Mouse (Mus musculus) olfactory bulb, adult 2 months (tissue): ENCODE measurements around the gene Aldob. TPM values are rescaled to one million over a fixed set of nuclear protein-coding genes. Genes with fewer than 3 reads are reported as not detected.

ENCODE experiments used
- H3K27ac ChIP-seq: fragments of 200-500 bp; 2 replicates; pipeline ENCODE4 v1.5.1; 2012; ENCODE audit warnings: low read depth, low read length; ENCODE audit not compliant: insufficient read depth
- H3K4me1 ChIP-seq: fragments of 200-500 bp; 2 replicates; pipeline ENCODE4 v1.6.1; 2012; ENCODE audit warnings: low read length; ENCODE audit not compliant: control insufficient read depth, insufficient read depth
- H3K4me3 ChIP-seq: fragments of 200-500 bp; 2 replicates; pipeline ENCODE4 v1.5.1; 2012; ENCODE audit warnings: mild to moderate bottlenecking, low read depth, low read length, moderate library complexity; ENCODE audit not compliant: insufficient read depth
- CTCF ChIP-seq: fragments of 200-500 bp; IDR thresholded peaks from 2 replicates; pipeline ENCODE4 v1.5.1; 2012; ENCODE audit warnings: low read depth, mild to moderate bottlenecking, low read length, moderate library complexity; ENCODE audit not compliant: insufficient read depth
- POLR2A ChIP-seq: fragments of 200-500 bp; IDR thresholded peaks from 2 replicates; pipeline ENCODE4 v1.6.1; 2012; ENCODE audit warnings: mild to moderate bottlenecking, low read depth, low read length, moderate library complexity; ENCODE audit not compliant: insufficient read depth
- WGBS: fragments of 180-500 bp; shearing (Covaris S2); methylation state at CpG from one replicate; pipeline ENCODE4 v1.1.7; 2018; 5-methylcytosine and 5-hydroxymethylcytosine counted together
- polyA plus RNA-seq: library from polyadenylated mRNA; stranded (reverse); fragments of >200 nt; gene quantifications from 2 replicates; pipeline ENCODE4 v1.2.4, GENCODE M21; 2012; ENCODE audit warnings: low replicate concordance; ENCODE audit not compliant: missing spikeins, insufficient read depth, insufficient read length

Gene Aldob
- polyA plus RNA-seq = not detected in 2 replicates

DNA sequence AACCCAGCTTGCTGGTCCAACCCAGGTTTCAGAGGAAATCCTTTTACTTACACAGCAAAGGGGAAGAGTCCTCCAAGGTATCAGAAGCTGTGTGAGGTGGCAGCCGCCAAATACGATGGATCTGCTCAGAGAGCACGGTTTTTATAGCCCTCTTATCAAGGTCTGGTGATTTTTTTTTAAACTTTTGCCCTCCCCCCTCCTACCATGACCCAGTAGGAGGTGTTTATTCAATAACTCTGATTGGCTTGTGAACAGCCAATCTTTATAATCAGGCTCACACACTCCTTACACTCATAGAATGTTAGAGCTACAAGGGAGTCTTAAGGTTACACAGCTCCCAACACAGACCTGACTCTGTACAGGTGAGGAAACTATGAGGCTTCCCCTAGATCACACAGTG is at the start of gene Aldob:
Aldob (minus strand) TSS at position 164 of the 400 bp plus-strand sequence.
- no peak for TF ChIP-seq POLR2A
- TF ChIP-seq CTCF = no peak
- Histone ChIP-seq H3K4me1 (no peaks in the 10 kb centered on the region), H3K27ac (no peak within 1 kb of the TSS), H3K4me3 (no peak within 1 kb of the TSS)
- 70% methylated on average over 3 of the region's 3 CpGs for WGBS

DNA sequence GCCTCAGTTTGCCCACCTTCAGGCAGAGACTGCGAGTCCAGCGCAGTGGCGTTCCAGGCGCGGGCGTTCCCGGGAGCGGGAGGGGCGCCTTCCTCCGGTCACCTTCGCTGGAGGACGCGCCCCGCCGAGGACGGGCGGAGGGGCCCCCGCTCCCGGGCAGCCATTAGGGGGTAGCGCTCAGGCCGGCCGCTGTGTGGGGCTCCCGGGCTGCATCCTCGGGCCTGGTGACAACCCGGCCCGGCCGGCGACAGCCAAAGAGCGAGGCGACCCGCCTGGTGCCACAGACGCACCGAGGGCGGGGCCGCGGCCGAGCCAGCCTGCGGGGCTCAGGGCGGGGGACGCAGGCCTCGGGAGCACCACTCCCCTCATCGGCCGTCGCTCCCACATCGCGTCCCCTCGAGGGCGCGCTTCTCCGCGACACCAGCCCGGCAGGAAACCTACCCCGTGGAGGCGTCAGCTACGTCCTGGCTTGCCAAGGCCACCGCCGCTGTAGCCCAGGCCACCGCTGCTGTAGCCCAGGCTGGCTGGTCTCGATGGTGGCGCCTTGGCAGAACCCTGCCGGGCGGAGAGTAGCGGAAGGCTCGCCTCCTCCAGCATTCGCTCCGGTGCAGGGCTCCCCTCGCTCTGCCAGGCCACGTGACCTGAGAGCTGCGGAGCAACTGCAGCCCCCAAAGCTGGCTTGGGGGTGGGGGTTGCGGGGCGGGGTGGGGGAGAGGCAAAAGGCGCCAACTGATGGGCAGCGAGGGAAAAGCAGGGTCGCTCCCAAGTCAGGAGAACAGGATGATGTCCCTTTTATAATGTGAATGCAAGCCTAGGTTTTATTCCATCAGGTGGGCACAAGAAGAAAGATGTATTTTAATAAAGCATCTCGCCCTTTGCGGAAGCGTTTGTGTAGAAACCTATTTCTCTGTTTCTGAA is 48.1 kb upstream of the Aldob start, which contains the start of gene Tmem246:
Tmem246 (minus strand) TSS at position 694 of the 918 bp plus-strand sequence.
- Histone ChIP-seq H3K4me3 (peak within 1 kb of the TSS; percentile 70), H3K27ac (peak within 1 kb of the TSS; percentile 62), H3K4me1 (peaks cover 3% of the 10 kb centered on the region; the same call in 1 of the 2 replicates)
- no peak; the same call in 1 of the 2 replicates for TF ChIP-seq POLR2A
- TF ChIP-seq CTCF = no peak
- 1% methylated on average over 77 of the region's 77 CpGs for WGBS

DNA sequence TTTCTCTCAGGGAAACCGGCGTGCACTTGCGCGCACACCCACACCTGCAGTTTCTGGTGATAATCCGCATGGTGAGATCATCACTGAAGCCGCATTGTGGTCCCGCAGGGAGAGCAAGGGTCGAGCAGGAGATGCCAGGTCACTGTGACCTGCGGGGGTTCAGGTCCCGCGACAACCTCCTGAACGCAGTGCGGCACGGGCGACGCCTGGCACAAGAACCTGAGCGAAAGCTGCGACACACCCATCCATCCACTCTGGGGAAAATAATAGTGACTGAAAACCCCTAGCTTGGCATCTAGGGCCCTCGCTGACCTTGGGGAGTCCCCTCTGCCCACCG is 47.5 kb upstream of the Aldob start:
- peaks cover 3% of the 10 kb centered on the region; the same call in 1 of the 2 replicates for H3K4me1 ChIP-seq
- H3K4me3 ChIP-seq = peak overlapping the region; percentile 70
- H3K27ac ChIP-seq = peak overlapping the region; percentile 62
- 1% methylated on average over 20 of the region's 20 CpGs for WGBS
- TF ChIP-seq POLR2A (no peak), CTCF (no peak)

DNA sequence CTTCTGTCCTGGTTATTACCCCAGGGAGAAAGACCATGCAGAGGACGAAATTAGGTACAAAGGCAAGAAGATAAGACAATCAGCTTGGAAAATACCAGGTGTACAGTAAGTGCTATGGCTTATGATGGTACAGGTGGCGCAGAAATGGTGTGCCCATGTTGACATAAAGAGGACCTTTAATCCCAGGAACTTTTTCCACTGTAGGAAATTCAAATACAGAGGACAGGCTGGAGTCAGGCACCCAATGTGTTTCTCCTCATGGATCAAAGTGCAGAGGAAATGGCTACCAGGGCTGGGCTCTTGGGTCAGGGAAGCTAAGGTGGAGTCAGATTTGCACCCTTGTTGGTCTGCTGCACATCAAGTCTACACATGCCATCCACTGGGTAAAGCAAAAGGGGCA is 40.8 kb upstream of the Aldob start:
- peaks cover 13% of the 10 kb centered on the region for H3K4me1 ChIP-seq
- WGBS = 95% methylated on average over 2 of the region's 2 CpGs
- no peak overlapping the region for H3K27ac ChIP-seq
- H3K4me3 ChIP-seq = no peak overlapping the region
- TF ChIP-seq CTCF (no peak), POLR2A (no peak)

DNA sequence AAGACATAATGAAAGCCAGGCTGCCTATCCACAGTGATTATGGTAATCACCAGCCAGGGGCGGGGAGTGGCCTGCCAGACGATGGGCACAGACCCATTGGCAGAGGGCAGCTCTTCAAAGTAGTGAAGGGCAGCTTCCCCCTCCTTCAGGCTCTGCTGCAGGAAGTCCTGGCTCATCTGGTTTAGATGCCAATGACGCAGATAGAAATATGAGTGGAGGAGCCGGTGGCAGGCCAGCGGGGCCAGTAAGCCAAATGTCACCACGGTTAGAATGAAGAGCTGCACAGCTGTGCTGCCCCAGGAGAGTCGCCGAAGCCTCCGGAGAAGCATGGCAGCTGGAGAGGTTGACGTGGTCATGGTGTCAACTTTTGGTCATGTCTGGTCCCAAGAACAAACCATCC is 37.5 kb upstream of the Aldob start:
- TF ChIP-seq CTCF (no peak), POLR2A (no peak)
- 88% methylated on average over 10 of the region's 10 CpGs for WGBS
- no peak overlapping the region for H3K27ac ChIP-seq
- H3K4me1 ChIP-seq = peaks cover 16% of the 10 kb centered on the region
- no peak overlapping the region for H3K4me3 ChIP-seq

DNA sequence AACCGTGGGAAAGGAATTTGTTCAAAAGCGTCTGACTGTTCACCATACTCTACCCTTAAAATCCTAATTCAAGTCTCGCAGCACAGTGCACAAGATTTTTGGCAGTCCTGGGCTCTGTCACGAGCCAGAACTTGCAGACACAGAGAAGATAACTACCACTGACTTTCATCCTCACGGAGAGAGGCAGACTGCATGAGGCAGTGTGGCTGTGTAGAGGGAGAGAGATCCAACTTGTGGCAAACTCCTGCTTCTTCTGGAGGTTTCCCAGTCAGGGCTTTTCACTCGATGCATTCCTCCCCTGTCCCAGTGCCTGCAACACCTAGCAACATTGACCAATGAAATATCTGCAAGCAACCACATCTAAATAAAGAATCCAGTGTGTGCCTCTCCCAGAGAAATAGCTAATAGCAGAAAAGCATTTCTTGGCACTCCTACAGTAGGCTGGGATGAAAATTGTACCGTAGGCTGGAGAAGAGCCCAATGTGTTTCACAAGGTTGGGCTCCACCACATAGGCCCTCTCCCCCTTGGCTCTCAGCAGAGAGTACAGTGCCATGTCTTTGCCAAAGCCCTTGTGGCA is 36.3 kb upstream of the Aldob start:
- no peak overlapping the region for H3K4me3 ChIP-seq
- H3K27ac ChIP-seq = no peak overlapping the region
- 54% methylated on average over 7 of the region's 7 CpGs for WGBS
- TF ChIP-seq CTCF (no peak), POLR2A (no peak)
- H3K4me1 ChIP-seq = peaks cover 16% of the 10 kb centered on the region

DNA sequence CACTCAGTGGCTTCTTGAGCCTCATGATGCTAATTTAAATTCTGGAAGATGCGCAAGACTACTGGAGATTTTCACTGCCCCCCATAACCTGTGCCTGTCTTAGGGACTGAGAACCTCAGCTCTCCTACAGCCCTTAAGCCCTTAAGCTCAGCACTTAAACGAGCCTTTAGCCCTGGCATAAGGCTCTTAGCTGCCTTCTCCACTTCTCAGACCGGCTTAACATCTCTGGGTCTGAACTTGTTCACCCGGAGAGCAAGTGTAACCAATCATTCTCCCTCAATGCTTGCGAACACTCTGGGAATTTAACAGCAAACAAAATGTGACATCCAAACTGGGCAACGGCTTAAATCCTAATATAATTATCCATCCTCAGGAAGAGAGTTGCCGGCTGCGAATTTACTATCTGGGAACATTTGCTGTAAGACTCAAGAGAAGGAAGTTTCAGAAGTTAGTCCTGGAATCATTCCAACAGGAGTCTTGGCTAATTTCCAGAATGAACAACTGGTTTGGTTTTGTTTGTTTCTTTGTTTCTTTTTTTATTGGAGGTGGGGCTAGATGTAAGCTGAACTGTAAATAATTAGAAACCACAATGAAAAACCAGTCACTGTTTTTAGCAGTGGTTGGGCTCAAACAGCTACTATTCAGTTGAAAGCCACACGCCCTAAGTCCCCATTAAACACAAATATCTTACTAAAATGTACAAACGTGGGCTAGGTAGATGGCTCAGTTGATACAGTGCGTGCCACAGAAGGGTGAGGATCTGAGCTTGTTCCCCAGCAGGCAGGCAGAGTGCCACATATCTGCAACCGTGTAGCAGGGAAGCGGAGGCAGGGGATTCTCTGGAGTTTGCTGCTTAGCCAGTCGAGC is 34.9 kb upstream of the Aldob start:
- H3K27ac ChIP-seq = peak overlapping the region; percentile 25; the same call in 1 of the 2 replicates
- 20% methylated on average over 14 of the region's 14 CpGs for WGBS
- no peak overlapping the region for H3K4me3 ChIP-seq
- H3K4me1 ChIP-seq = peaks cover 16% of the 10 kb centered on the region
- TF ChIP-seq CTCF (no peak), POLR2A (no peak)

DNA sequence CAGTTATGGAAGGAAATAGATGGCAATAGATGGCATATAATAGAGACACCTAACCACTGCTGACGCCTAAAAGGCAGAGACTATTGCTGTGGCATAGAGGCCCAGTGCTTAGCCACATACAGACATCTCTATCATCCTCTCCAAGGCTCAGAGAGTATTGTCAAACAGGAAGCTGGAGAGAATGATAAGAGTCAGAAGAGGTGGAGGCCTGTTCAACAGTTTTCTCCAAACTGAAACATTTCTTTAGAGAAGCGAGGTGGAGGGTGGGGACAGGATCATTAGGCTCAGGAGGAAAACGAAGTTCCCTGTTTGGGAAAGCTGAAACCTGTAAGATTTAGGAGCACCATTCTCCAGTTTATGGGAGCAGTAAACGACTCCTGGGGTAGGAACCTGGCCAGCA is 31.9 kb upstream of the Aldob start:
- Histone ChIP-seq H3K27ac (no peak overlapping the region), H3K4me1 (peaks cover 10% of the 10 kb centered on the region), H3K4me3 (no peak overlapping the region)
- WGBS = 88% methylated on average over 4 of the region's 4 CpGs
- no peak for TF ChIP-seq CTCF
- no peak for TF ChIP-seq POLR2A
